Mouse (Mus musculus) small intestine, adult 2 months (tissue): ENCODE data around the gene Nhlh1. TPM values are rescaled to one million over a fixed set of nuclear protein-coding genes. Genes with fewer than 3 reads are reported as not detected.

ENCODE experiments used
- H3K27ac ChIP-seq: fragments of 200-500 bp; 2 replicates; pipeline ENCODE4 v1.5.1; 2012; ENCODE audit warnings: low read depth, low read length, control low read depth, inconsistent platforms; ENCODE audit not compliant: insufficient read depth
- H3K27me3 ChIP-seq: fragments of 200-500 bp; 2 replicates; pipeline ENCODE4 v1.6.1; 2012; ENCODE audit warnings: mild to moderate bottlenecking, moderate library complexity, low read length, inconsistent platforms; ENCODE audit not compliant: control insufficient read depth, insufficient read depth
- H3K36me3 ChIP-seq: fragments of 200-500 bp; 2 replicates; pipeline ENCODE4 v1.6.1; 2012; ENCODE audit warnings: mild to moderate bottlenecking, low read length, control low read depth, inconsistent platforms; ENCODE audit not compliant: control insufficient read depth, insufficient read depth
- H3K4me1 ChIP-seq: fragments of 200-500 bp; 2 replicates; pipeline ENCODE4 v1.6.1; 2012; ENCODE audit warnings: low read length, inconsistent platforms, mixed read lengths; ENCODE audit not compliant: control insufficient read depth, insufficient read depth, insufficient read length
- H3K4me3 ChIP-seq: fragments of 200-500 bp; 2 replicates; pipeline ENCODE4 v1.5.1; 2012; ENCODE audit warnings: low read depth, mild to moderate bottlenecking, control low read depth, inconsistent platforms, low read length, moderate library complexity
- CTCF ChIP-seq: fragments of 200-500 bp; IDR thresholded peaks from 2 replicates; pipeline ENCODE4 v1.5.1; 2012; ENCODE audit warnings: low read depth, mild to moderate bottlenecking, control low read depth, inconsistent platforms, low read length, moderate library complexity, mixed read lengths; ENCODE audit not compliant: insufficient replicate concordance, insufficient read length; ENCODE audit errors: extremely low read depth
- POLR2A ChIP-seq: fragments of 200-500 bp; IDR thresholded peaks from 2 replicates; pipeline ENCODE4 v1.6.1; 2012; ENCODE audit warnings: low read depth, mild to moderate bottlenecking, control low read depth, inconsistent platforms, low read length, moderate library complexity
- WGBS: fragments of 180-500 bp; shearing (Covaris S2); methylation state at CpG from one replicate; pipeline ENCODE4 v1.1.7; 2018; 5-methylcytosine and 5-hydroxymethylcytosine counted together
- polyA plus RNA-seq: library from polyadenylated mRNA; depleted of rRNA; stranded (reverse); fragments of >200 nt; gene quantifications from 2 replicates; pipeline ENCODE4 v1.2.3, GENCODE M21; 2012

Gene Nhlh1
- polyA plus RNA-seq, 1 experiment = 0.13 TPM

DNA sequence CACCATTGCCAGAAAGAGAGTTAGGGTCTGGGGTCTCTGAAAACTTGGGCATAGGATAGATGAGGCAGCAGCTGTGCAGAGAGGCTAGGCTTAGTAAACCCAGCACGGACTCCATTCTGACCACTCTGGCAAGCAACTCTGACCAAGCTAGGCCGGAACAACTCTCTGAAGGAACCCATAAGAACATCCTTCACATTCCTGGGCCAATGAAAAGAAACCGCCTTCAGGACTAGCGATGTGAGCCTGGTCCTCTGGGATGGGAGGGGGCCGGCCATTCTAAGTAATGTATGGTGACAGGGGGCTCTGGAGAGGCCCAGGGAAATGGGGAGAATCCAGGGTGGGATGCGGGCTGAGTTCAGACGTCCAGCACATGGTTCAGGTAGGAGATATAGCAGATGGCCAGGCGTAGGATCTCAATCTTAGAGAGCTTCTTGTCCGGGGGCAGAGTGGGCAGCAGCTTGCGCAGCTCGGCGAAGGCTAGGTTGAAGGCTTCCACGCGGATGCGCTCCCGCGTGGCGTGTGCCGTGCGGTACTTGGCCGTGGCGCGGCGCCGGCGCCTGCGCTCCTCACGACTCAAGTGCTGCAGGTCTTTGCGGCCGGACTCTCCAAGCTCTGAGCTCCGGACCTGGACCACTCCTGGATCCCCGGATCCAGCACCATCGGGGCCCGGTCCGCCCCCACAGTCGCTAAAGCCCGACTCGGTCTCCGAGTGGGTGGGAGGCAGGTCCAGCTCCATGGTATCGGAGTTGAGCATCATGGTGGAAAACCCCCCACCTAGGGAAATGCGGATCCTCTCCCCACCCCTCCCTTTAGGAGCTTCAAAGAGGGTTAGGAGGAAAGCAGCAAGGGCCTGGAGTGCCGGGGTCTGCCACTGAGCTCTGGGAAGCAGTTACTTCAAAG is 3.6 kb downstream of the Nhlh1 start:
- H3K36me3 ChIP-seq = no peaks in the 10 kb centered on the region
- peaks cover 11% of the 10 kb centered on the region; the same call in 1 of the 2 replicates for H3K27me3 ChIP-seq
- H3K27ac ChIP-seq = no peak overlapping the region
- peaks cover 9% of the 10 kb centered on the region for H3K4me1 ChIP-seq
- TF ChIP-seq POLR2A (no peak), CTCF (no peak)
- 25% methylated on average over 42 of the region's 42 CpGs for WGBS
- peak overlapping the region; percentile 27 for H3K4me3 ChIP-seq

DNA sequence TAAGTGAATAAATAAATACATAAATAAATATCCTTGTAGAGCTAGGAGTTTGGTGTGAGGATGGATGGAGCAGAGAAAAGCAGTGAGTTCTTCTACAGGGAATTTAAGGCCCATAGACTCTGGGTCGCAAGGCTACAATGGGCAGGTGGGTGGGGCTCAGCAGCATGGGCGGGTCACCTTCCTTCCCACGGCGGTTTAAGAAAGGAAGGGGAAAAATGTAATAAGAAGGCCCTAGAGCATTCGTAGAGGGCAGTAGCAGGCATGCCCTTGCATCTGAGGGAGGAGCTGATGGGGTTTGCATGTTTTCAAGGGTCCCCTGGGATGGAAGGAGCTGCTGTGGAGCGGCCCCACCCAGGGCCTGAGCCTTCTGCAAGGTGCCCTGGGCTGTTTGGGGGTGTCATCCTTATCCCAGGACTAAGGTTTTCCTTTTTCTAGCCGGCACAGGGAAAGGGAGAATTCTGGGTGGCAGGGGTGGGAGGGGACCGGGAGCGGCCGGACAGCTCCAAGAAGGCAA is 4.5 kb downstream of the Nhlh1 start:
- Histone ChIP-seq H3K4me1 (peaks cover 9% of the 10 kb centered on the region), H3K36me3 (no peaks in the 10 kb centered on the region), H3K4me3 (no peak overlapping the region), H3K27ac (no peak overlapping the region), H3K27me3 (peaks cover 11% of the 10 kb centered on the region; the same call in 1 of the 2 replicates)
- TF ChIP-seq POLR2A = no peak
- TF ChIP-seq CTCF = no peak
- 23% methylated on average over 10 of the region's 10 CpGs for WGBS

DNA sequence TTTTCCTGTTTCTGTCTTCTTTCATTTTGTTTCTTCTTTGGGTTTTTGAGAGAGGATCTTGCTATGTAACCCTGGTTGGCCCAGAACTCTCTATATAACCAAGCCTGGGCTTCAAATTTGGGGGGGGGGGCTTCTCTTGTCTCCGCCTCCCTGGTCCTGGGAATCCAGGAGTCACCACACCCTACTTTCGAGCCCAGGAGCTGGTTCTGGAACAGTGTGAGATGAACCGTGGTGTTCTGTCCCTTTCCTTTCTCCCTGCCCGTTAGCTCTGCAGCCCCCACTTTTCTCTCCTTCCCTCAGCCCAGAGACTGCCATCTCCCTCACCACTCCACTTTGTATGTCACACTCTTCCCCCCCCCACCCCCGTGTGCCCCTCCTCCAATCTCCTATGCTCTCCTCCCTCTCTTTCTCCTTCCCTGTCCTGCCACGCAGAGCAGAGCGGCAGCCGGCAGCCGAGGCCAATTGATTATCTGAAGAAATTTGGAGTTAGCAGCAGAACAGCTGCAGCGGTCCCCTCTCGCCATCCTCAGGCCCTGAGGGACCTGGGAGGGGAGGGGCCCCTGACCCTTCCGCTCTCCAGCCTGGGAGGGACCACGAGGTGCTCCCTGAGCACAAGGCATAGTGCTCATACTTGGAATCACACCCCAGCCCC is 8.1 kb downstream of the Nhlh1 start:
- Histone ChIP-seq H3K4me3 (no peak overlapping the region), H3K36me3 (no peaks in the 10 kb centered on the region), H3K27ac (no peak overlapping the region), H3K27me3 (peaks cover 9% of the 10 kb centered on the region; the same call in 1 of the 2 replicates), H3K4me1 (peaks cover 5% of the 10 kb centered on the region)
- no peak for TF ChIP-seq CTCF
- no peak for TF ChIP-seq POLR2A
- WGBS = 44% methylated on average over 13 of the region's 13 CpGs

DNA sequence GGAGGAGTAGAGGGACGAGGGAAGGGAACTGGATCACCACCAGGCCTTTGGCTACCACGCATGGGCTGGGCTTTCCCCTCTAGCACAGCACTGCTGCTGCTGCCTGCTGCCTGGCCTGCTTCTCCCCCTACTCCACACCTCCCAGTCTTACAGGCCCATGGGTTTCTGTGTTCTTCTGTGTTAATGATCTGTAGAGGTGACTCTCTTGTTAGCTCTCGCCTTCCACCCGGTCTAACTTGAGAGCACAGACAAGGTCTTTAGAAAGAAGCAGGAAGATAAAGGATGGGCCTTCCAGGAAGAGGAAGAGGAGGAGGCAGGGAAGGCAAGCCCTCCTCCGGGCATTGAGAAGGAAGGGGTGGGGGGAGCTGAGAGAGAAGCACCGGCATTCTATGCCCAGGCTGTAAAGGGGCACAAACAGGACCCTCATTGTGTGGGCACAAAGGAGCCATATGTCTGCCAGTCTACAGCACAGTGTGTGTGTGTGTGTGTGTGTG is 9.1 kb downstream of the Nhlh1 start:
- 0 out of 2 replicates have a peak overlapping the region, but pooled peaks have one; percentile 12 for H3K4me3 ChIP-seq
- WGBS = 56% methylated on average over 6 of the region's 6 CpGs
- no peak overlapping the region for H3K27ac ChIP-seq
- no peaks in the 10 kb centered on the region for H3K36me3 ChIP-seq
- H3K27me3 ChIP-seq = peaks cover under 1% of the 10 kb centered on the region; the same call in 1 of the 2 replicates
- no peak for TF ChIP-seq POLR2A
- TF ChIP-seq CTCF = no peak
- H3K4me1 ChIP-seq = no peaks in the 10 kb centered on the region; the same call in 1 of the 2 replicates

DNA sequence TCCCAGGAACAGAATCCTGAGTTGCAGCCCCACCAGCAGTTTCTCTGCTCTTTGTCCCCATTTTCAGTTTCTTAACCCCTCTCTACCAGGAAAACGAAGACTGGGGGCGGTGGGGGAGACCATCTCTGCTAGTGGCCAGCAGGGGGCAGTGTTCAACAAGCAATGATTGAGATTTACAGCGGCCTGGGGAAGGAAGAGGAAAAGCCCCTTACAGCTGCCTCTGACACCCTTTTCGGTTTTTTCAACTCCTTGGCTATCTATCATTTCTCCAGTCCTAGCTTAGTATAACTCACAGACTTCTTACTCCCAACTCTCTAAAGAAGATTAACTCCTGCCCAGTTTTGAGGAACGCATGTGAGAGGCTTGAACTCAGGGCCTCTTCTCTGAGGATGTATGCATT is 10.4 kb downstream of the Nhlh1 start:
- WGBS = 17% methylated on average over 5 of the region's 5 CpGs
- no peak overlapping the region for H3K27ac ChIP-seq
- H3K27me3 ChIP-seq = no peaks in the 10 kb centered on the region
- no peaks in the 10 kb centered on the region for H3K36me3 ChIP-seq
- TF ChIP-seq CTCF = peak; percentile 97; the same call in 1 of the 2 replicates
- no peak for TF ChIP-seq POLR2A
- no peaks in the 10 kb centered on the region for H3K4me1 ChIP-seq
- H3K4me3 ChIP-seq = no peak overlapping the region

DNA sequence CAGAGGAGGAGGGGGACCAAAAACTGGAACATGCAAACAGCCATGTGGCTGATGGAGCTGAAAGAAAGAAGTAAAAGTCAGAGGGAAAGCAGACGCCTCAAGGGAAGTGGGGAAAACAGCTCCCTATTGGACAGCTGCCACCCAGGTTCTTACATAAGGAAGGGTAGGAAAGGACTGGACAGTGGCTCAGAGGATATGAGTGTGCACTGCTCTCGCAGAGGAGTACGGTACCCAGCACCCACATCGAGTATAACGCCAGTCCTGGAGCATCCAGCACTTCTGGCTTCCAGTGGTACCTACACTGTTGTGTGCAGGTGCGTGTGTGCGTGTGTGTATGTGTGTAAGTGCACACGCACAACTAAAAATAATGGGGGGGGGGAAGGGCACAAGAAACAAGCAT is 11.0 kb downstream of the Nhlh1 start:
- no peak for TF ChIP-seq POLR2A
- TF ChIP-seq CTCF = no peak
- H3K4me3 ChIP-seq = no peak overlapping the region
- H3K27ac ChIP-seq = no peak overlapping the region
- H3K36me3 ChIP-seq = no peaks in the 10 kb centered on the region
- H3K4me1 ChIP-seq = no peaks in the 10 kb centered on the region
- no peaks in the 10 kb centered on the region for H3K27me3 ChIP-seq
- WGBS = 62% methylated on average over 8 of the region's 8 CpGs

DNA sequence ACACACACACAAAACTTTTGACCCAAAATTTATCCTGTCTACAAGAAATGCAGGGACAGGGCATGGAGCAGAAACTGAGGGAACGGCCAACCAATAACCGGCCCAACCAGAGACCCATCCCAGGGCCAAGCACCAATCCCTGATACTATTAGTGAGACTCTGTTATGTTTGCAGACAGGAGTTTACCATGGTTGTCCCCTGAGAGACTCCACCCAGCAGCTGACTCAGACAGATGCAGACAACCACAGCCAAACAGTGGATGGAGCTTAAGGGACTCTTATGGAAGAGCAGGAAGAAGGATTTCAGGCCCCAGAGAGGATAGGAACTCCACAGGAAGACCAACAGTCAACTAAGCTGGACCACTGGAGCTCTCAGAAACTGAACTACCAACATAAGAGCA is 27.5 kb downstream of the Nhlh1 start:
- Histone ChIP-seq H3K36me3 (no peaks in the 10 kb centered on the region), H3K4me1 (peaks cover 2% of the 10 kb centered on the region; the same call in 1 of the 2 replicates), H3K27me3 (peaks cover 7% of the 10 kb centered on the region), H3K27ac (no peak overlapping the region), H3K4me3 (no peak overlapping the region)
- WGBS = 93% methylated on average over 2 of the region's 2 CpGs
- no peak for TF ChIP-seq POLR2A
- no peak for TF ChIP-seq CTCF
